Mouse (Mus musculus): Measurements from ENCODE around the gene Lfng.
A peak's percentile ranks its signal among the peaks of the same experiment; 100 is the strongest.

Lfng gene

DNA sequence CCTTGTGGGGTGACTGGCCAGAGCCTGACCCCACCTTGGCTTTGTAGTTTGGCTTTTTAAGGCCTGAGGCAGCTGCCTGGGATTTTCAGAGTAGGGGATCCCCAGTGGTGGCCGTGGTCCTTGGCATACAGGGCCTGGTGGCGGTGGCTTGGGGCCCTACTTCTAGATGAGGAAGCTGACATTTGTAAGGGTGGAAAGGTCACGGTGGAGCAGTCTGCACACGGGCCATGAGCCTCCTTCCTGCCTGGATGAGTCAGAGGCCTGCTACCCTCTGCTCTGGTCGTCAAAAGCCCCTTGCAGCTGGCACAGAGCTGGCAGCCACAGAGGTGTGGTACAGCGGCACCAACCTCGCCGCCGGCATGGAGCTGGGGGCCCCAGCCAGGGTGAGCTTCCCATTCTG lies 9.6 kb downstream of the Lfng start:
- DNase-seq, result no peak

DNA sequence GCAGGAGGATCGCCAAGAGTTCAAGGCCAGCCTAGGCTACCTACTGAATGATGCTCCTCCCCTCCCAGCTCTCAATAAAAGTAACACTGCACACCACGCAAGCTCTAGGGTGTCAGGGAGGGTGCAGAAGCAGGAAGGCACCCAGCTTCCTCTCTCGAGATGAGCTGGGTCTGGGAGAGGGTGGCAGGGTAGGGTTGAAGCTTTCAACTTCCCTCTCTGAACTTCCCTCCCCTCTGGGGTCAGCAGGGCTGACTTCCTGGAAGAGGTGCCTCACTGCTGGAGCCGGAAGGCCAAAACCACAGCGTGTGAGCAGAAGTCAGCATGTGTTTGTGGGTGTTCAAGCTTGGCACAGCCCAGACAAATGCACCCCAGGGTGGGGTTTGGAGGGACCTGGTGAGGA lies 10.6 kb downstream of the Lfng start:
- peak; percentile 59 for DNase-seq

DNA sequence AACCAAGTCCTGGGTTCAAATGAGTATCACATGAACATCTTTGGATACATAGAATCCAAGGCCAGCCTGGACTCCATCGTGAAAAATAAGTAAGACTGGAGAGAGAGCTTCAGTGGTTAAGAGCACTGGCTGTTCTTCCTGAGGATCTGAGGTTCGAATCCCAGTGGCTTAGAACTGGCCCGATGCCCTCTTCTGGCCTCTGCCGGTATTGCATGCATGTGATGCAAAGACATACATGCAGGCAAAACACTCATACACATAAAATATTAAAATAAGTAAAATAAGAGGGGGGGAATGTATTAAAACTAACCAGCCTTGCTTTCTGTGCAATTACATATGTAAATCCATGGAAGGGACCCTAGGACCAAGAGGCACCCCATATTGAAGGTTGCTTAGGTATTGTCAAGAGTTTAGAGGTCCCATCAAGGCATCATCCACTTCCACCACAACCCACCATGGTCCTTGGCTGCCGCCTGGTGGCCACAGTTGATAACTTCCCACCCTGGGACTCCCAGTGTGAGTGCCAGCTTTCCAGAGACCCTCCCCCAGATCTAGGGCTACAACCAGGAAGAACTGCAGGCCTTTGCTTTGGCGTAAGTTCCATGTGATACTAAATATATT lies 12.1 kb downstream of the Lfng start:
- peak; percentile 88 for DNase-seq

DNA sequence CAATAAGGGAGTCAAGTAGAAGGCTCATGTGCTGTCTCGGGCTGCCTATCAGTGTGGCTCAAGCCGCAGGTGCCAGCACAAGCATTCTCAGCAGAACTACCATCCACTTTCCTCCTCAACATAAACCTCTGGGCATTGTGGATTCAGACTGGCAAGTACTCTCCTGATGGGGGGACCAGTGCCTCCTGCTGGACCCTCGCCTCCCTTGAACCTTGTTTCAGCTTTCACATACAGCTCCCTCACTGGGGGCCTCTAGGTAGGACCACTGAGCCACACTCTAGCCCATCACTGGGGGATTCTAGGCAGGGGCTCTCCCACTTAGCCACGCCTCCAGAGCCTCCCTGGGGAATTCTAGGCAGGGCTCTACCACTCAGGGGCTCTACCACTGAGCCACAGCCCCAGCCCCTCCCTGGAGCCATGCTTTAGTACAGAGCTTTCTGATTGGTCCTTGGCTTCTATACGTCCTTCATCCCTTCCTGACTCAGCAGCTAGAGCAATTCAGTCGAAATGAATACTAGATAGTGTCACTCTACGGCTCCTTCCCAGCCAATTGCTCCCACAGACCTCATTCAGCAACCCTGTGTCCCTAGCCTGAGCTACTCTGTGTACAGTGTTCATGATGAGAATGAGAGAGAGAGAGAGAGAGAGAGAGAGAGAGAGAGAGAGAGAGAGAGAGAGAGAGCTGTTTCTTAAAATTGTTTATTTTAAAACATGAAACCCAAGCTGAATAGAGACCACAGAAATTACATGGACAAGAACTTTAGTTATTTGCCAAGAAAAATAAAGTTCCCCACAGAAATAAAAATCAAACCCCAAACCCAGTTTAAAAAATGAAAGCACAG lies 13.0 kb downstream of the Lfng start:
- no peak for DNase-seq

DNA sequence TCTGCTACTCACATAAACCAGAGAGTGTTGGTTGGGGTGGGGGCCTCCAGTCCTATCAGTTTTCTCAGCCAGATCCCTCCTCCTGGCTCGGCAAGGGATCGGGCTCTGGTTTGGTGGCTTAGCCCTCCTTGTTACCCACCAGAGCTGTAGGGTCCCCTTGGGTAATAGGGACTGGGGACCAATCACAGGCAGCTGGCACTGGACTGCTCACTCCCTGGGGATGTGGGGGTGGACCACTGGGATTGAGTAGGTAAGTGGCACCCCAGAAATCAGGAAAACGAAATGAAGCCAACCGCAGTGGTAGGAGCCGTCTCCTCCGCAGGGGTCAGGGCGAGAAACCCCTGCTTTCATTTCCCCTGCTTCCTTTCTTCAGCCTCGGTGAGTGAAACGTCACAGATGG lies 14.0 kb downstream of the Lfng start:
- no peak for DNase-seq

DNA sequence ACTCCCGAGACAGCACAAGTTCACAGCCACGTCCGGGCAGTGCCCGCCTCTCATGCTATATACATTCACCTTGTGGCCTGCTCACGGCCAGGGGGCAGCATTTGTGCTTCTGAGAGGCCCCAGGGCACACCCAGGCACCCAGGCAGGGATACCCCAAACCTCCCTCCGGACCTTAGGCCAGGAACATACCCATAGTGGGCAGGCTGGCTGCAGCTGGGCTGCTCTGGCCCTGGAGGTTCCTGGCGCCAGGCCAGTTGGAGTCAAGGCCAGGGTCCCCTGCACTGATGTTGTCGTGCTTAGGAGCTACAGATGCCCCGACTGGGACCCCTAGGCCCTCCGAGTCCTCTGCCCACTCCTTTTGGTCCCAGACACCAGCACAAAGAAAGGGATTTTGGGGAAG lies 14.4 kb downstream of the Lfng start:
- no peak for DNase-seq

DNA sequence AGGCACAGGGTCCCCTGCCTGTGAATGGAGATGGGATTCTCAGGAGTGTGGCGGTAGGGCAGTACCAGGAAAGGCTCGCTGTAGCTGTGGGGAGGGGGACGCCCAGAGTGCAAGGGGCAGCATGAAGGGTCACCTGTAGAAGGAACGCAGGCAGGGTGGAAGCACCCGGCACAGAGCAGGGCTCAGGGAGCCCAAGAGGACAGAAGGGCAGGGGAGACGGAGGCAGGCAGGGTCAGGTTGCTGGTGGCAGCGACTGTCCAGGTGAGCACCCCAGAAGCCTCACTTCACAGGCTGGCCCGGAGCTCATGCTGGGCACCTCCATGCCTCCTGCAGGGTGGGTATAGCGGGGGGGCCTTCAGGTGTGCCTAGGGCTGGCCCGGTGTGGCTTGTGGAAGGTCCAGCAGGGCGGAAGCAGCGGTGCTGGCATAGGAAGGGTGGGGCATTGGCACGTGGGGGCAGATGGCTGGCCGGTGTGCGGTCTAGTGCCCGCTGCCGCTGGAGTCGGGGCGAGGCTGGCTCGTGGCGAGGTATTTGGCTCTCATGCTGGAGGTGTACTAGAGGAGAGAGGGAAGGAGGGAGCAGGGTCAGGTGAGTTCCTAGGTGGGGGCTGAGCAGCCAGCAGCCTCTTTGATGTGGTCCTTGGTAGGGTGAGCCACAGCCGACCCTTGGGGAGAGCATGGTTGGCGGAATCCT lies 16.0 kb downstream of the Lfng start:
- DNase-seq, result no peak

DNA sequence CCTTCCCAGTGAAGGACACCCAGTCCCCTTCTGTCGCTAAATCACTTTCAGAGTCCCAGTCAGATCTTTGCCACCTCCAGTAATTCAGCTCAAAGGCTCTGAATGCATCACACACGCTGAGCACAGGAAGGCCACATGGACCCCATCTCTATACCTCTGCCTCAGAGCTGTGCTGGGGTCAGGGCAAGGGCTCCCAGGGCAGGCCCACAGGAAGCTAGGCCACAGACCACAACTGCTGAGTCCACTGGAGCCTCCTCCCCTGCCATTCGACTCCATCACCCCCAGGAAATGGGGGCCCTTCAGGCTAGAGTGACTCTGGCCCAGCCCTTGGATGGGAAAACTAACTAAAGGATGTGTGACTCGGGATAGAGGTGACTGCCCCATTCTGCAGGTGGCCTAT lies 16.7 kb downstream of the Lfng start:
- no peak for DNase-seq

DNA sequence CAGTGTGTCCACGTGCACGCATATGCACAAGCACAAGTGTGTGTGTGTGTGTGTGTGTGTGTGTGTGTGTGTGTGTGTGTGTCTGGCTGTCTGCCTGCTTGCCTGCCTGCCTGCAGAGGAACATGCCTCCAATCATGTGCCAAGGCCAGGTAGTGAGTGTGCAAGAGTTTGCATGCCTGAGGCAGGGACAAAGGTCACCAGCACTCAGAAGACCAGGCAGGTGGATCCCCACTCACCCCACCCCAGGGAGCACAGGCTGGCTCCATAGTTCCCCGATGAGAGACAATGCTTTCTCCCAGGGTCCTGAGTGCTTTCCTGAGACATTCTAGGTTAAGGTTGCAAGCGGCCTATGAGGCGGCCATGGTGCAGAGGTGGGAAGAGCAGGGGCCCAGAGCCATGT lies 17.1 kb downstream of the Lfng start:
- no peak for DNase-seq

DNA sequence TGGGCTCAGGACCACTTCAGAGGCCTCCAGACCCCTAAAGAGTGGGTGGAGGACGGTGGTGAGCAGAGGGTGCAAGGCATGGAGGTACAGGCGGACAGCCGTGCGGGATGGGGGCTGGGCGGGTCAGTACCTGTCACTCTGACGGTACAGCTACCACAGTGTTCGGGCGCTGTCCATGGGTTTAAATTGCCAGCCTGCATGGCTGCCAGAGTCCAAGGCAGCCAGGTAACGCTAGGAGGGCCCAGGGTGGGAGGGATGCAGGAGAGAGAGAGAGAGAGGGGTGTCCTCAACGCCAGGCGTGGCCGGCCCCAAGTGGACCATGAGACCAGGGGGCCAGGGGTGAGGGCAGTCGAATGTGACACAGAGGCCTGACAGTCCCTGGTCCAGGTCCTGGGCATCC lies 17.8 kb downstream of the Lfng start:
- no peak for DNase-seq

DNA sequence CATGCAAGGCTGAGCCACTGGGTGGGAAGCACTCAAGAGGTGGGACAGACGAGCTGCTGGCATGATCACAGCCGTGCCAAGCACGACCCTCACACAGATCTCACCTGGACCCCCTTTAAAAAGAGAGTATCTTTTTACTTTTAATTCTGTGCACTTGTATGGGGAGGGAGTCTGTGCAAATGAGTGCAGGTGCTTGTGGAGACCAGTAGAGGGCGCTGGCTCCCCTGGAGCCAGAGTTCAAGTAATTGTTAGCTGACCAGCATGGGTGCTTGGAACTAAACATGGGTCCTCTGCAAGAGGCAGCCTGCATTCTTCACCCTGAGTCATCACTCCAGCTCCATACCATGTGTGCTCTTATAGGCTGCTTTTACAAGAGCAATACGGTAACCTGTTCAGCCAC lies 20.5 kb downstream of the Lfng start:
- no peak for DNase-seq

DNA sequence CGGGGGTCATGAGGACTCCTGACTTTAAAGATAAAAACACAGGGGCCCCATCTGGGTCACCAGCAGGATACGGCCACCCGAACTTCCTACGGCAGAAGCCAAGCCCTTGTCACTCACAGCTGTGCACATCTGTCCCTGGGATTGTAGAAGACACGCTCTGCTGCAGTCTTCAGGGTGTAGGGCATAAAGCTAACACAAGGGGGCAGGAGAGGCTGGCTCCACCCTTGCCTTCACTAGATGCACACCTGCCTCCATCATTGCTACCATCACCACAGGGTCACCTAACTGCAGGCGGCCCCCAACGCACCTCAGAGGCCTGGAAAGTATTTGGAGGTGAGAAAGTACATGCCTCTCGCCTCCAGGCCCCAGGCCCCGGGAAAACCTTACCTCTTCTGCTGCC lies 21.9 kb downstream of the Lfng start:
- peak; percentile 48 for DNase-seq

DNA sequence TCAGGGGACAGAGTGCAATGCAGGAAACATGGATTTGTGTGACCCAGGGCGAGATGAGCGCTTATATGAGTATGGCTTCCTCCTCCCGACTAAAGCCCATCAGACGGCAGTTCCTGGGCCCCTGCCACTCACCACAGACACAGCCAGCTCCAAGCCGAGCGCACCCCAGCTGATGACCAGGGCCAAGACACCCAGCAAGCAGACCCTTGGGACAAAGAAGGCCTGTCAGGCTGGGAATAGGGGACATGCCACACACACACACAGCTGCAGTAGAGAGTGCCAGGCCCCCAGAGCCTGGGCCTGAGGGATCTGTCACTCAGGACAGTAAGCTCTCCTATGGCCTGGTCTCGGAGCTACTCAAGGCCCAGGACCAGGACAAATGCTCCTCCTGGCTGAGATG lies 26.3 kb downstream of the Lfng start:
- DNase-seq, result no peak

DNA sequence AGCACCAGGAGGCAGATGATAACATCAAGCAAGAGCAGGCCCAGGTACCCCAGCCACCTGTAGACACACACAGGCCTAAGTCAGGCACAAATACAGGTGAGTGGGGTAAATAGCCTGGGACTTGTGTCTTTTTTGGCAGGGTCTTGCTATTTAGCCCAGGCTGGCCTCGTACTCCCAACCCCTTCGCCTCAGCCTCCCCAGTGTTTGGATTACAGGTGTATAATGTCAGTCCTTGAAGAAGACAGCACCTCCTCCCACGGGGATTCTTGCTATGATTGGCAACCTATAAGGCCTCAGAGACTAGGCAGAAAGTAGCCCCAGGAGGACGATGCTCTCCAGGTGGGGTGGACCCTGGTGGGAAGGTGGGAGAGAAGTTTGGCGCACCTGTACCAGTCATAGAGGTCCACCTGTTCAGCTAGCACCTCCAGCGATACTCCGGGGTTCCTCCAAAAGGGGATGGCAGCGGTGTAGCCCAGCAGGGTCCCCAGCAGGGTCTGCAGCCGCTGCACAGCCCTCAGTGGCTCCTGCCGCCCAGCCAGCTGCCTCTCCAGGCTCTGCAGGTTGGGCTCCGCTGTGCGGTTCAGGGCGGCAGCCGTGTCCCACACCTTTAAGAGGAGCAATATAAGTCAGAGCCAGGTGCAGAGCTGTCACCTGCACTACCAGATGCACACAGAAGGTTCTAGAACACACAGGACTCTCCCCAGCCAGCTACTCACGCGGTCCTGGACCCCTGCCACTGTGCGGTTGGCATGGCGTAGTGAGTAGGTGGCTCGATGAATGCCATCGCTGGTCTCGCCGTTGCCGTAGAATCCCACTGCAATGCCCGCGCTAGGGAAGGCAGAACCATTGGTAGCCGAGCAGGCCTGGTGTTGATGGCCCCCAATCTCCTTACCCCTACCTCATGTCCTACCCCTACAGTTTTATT lies 27.9 kb downstream of the Lfng start:
- no peak for DNase-seq

DNA sequence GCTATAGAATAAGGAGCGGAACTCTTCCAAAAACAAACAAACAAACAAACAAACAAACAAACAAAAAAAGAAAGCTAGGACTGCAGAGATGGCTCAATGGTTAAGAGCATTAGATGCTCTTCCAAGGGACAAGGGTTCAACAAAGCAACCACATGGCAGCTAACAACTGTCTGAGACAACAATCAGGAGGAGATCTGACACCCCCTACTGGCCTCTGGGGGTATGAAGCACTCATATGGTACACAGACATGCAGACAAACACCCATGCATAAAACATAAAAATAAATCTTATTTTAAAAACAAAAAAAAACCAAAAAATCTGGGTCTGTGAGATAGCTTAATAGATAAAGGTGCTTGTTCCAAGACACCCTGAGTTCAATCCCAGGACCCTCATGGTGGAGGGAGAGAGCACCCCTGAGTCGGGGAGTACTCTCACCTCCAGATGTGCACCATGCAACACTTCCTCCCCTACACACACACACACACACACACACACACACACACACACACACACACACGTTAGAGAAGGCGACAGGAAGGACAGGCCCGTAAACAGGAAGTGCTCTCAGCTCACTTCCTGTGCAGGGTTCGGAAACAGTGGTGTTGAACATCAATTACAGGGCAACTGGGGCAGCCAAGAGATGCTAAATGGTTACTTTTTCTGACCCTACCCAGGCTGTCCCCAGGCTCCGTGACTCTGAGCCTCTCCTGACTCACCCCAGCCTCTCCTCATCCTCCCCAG lies 29.4 kb downstream of the Lfng start:
- peak; percentile 69 for DNase-seq

DNA sequence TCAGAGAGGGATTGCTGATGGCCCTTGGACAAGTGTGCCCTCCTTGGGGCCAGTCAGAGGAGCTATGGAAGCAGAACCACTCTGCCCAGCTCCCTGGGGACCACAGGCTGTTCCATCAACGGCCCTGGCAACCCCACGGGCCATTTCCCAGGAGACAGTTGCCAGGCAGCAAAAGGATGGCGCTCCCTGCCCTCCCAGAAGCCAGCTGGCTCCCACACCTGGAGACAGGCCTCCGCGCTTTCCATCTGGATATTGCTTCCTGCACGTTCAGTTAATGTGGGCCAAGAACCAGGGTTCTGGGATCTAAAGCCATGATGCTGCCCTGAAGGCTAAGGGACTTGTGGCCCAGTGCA lies 29.9 kb downstream of the Lfng start:
- no peak for DNase-seq

DNA sequence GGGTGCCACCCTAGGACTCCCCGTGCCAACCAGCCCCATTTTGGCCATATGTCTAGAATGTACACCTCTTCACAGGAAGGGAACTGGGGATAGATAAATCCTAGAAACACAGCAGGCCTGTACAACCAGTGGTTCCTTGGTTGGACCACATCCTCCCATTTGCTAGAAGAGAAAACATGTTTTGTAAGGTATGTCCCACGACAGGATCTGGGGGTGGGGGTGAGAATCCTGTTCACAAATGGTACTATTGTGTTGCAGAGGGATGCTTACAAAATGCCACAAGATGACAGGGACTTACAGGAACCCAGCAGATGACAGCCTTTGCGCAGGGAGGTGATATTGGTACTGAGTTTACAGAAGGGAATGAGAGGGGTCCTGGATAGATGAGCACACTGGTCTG lies 30.9 kb downstream of the Lfng start:
- DNase-seq, result no peak

DNA sequence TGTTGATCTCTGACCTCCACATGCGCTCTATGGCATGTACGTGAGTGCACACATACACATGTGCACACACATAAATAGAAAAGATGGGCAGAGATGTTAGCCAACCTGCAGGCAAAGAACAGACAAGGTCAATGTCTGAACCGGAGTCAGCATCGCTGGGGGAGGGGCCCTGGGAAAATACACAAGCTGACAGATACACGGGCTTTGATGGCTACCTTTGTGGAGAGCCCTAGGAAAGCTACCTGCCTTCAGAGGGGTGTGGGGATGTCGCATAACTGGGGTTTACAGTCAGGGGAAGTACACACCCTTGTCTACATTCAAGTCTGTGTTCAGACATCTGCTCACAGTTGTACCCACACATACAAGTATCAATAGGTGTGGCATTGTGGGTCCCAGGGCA lies 31.4 kb downstream of the Lfng start:
- no peak for DNase-seq

DNA sequence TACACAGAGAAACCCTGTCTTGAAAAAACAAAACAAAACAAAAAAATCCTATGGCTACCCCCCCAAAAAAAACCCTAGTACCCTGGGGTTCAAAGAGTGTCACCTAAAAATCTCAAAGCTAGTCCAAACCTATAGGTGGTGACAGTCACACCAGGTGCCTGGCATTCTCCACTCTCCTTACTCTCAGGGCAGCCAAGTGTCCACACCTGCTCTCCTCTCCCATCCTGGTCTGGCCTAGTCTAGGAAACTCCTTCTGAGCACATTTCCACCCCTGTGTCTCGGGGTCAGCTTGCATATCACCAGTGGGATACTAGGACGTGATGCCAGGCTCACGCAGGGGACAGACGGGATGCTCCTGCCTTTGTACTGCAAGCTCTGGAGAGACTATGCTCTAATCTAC lies 32.2 kb downstream of the Lfng start:
- no peak for DNase-seq

DNA sequence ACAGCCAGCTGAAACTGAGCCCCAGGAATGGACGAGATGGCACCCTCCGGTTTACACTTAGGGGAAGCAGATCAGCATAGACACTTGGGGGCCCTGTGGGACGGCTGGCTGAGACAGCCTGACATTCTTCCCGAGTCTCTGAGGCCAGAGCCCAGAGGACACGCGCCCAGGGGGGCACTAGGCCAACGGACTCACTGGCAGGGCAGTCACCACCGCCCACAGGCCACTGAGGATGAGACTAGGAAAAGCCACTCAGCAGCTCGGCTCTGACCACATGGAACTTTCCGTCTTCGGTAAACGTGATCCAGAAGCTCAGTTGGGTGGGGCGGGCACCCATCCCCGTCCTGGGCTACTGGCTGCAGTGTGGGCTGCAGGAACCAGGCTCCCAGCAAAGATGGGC lies 32.8 kb downstream of the Lfng start:
- peak; percentile 74 for DNase-seq

DNA sequence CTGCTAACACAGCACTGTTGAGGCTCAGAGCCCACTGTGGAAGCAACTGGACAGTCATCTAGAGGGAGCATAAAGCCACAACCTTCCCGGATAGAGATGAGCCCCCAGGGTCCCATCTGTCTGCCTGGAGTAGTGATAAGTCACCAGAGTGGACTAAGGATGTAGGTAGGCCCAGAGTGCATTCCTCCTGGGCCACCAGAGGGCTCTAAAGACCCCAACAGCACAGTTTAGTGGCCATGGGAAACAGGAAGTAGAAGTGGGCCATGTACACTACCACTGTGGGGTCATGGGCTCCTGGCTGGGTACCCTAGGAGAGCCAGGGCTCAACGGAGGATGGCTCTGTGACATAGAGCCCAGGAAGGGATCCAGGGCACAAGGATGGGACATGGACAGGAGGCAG lies 33.7 kb downstream of the Lfng start:
- DNase-seq, result no peak

DNA sequence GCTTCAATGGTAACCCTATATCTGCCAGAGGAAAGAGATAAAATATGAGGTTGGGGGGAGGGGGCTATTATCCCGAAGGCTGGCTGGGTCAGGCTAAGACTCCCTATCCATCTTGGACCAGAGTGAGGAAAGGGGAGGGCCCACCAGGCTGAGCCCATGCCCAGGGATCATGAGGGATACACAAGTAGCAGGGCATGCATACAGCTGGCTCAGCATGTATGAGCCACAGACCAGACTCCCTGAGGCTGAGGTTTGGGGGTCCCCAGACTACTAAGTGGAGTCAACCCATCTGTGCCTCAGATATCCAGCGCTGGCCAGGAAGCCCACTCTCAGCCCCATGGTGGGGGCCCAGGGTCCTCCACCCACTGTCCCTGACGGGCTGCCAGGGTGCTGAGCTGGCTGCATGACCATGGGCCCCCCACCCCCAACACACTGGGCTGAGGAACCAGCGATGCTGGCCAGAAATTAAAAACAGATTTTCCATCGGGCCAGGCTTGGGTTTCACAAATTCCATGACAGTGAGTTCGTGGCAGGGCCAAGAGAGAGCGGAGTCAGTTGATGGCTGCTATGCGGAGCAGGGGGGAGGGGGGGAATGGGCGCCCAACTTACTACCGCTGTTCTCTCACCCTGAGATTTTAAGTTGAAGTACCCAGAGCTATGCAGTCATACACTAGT lies 34.3 kb downstream of the Lfng start:
- peak; percentile 75 for DNase-seq
